Mouse (Mus musculus): ENCODE data around the gene Gcc1. TPM values are rescaled to one million over a fixed set of nuclear protein-coding genes. Genes with fewer than 3 reads are reported as not detected.
A peak's percentile ranks its signal among the peaks of the same experiment; 100 is the strongest.

Gcc1 gene
- polyA plus RNA-seq, 1 experiment = 6.8 TPM

DNA sequence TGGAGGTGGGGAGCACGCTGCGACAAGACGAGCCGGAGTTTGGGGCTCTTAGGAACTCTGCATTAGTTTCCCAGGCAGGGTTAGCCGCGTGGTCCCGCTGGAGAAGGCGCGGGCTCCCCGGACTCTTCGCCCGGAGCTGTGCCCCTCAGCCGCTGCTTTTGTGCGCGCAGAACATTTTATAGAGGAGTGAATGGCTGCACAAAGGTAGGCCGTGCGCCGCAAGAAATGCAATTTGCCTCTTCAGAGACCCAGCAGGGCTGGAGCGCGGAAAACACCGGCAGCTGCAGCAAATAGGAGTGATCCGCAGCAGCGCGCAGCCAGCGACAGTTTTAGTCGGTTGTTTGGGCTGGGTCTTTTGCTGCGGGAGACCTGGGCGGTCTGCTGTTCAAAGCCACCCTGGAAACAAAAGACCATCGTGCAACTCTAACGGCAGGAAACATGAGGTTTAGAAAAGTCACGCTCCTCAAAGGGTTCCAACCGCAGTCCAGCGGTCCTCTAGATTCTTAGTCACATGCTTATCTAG, 30.4 kb downstream of the Gcc1 start, which contains the start of gene Zfp800:
Gene Zfp800 (minus strand): TSS at position 325 of the 523 bp plus-strand sequence.
- Histone ChIP-seq H3K27ac (ENCODE audit: control insufficient read depth, insufficient read depth, low read depth, low read length, poor library complexity) (no peak within 1 kb of the TSS), H3K4me3 (replicated peaks; ENCODE audit: control insufficient read depth, low read depth, low read length) (peak within 1 kb of the TSS; percentile 47), H3K4me1 (ENCODE audit: control insufficient read depth, insufficient read depth, low read length) (no peaks in the 10 kb centered on the region; the same call in 1 of the 2 replicates)
- no peak for TF ChIP-seq POLR2A (IDR thresholded peaks at IDR 0.05; ENCODE audit: borderline replicate concordance, control insufficient read depth, low read depth, low read length)
- WGBS = under 1% methylated on average over 33 of the region's 33 CpGs

DNA sequence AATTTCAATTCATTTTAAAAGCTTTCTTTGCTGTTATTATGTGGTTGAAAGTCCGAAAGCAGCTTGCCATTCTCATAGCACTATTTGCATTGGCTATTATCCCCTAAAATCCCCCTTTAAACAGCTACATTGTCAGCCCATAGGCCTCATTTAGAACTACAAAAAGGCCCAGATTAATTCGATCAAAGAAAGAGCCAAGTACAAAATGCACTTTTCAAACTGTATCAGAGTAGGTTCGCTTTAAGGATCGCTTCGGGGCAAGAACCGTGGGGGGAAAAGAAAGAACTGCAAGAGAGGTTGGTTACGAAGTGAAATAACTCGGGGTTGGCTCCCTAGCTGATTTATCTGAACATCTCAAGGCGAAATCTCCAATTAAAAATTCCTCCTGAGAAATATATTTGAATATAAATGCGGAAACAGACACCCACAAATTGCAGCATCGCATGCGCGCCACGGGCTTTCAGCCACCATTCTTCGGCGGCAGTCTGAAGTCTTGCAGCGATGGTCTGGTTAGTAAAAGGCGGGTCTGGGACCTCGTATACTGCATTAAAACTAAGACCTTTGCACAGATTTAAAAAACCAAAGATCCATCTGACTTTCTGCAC, 31.2 kb downstream of the Gcc1 start:
- Histone ChIP-seq H3K27ac (ENCODE audit: control insufficient read depth, insufficient read depth, low read depth, low read length, poor library complexity) (no peak overlapping the region), H3K4me1 (ENCODE audit: control insufficient read depth, insufficient read depth, low read length) (no peaks in the 10 kb centered on the region; the same call in 1 of the 2 replicates), H3K4me3 (replicated peaks; ENCODE audit: control insufficient read depth, low read depth, low read length) (peak overlapping the region; percentile 47)
- no peak for TF ChIP-seq CTCF (IDR thresholded peaks at IDR 0.05; ENCODE audit: control insufficient read depth, insufficient read depth, low read length)
- TF ChIP-seq POLR2A (IDR thresholded peaks at IDR 0.05; ENCODE audit: borderline replicate concordance, control insufficient read depth, low read depth, low read length) = no peak
- 1% methylated on average over 19 of the region's 19 CpGs for WGBS

DNA sequence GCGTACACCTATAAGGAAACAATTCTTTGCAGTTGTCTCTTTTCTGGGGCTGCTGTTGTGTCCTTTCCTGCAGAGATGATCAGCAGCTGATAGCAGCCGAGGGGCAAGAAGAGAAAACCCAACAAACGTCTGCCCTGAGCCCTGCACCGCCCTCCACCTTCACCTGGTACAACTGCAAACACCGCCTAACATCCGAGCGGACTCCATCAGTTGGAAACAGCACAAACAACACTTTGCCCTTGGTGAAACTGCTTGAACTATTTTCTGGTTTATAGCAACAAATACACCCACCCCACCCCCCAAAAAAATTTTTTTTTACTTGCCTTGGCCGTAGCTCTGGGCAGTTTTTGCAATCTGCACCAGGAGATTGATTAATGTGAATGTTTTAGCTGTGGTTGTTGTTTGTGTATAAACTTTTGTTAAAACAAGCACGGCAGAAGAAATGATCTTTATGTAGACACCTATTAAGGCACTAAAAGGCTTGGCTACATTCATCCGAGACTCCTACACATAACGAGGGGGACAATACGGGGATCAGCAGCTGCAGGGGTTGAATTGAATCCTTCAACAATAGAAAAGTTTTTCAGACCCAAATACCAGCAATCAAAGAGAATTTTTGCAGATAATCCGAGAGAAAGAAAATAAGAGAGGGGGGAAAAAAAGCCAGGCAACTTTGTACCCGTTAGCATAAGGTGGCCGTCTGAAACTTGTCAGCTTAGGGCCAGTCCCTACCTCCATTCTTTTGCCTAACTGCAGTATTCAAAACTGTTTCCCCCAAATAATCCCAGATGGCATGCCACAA, 31.9 kb downstream of the Gcc1 start:
- H3K27ac ChIP-seq (ENCODE audit: control insufficient read depth, insufficient read depth, low read depth, low read length, poor library complexity) = no peak overlapping the region
- WGBS = 38% methylated on average over 15 of the region's 15 CpGs
- no peak overlapping the region for H3K4me3 ChIP-seq (replicated peaks; ENCODE audit: control insufficient read depth, low read depth, low read length)
- TF ChIP-seq CTCF (IDR thresholded peaks at IDR 0.05; ENCODE audit: control insufficient read depth, insufficient read depth, low read length) (no peak), POLR2A (IDR thresholded peaks at IDR 0.05; ENCODE audit: borderline replicate concordance, control insufficient read depth, low read depth, low read length) (no peak)
- no peaks in the 10 kb centered on the region; the same call in 1 of the 2 replicates for H3K4me1 ChIP-seq (ENCODE audit: control insufficient read depth, insufficient read depth, low read length)

DNA sequence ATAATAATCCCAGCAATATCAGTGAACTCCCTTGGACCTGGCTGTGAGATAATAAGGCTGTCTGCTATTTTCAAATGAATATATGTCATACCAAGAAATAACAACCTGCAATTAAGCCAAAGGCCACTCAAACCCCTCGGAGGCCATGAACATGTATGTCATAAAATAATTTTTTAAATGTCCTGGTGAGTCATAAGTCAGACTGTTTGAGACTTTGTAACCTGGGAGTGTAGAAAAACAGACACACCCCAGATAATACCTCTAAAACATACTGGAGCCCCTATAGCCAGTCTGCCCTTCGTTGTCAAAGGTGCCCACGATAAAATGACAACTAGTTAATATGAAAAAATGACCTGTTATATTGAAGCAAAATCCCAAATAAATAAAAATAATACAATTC, 39.2 kb downstream of the Gcc1 start:
- TF ChIP-seq CTCF (IDR thresholded peaks at IDR 0.05; ENCODE audit: control insufficient read depth, insufficient read depth, low read length) (no peak), POLR2A (IDR thresholded peaks at IDR 0.05; ENCODE audit: borderline replicate concordance, control insufficient read depth, low read depth, low read length) (no peak)
- H3K4me3 ChIP-seq (replicated peaks; ENCODE audit: control insufficient read depth, low read depth, low read length) = no peak overlapping the region
- no peaks in the 10 kb centered on the region for H3K4me1 ChIP-seq (ENCODE audit: control insufficient read depth, insufficient read depth, low read length)
- WGBS = 85% methylated on average over 3 of the region's 3 CpGs
- no peak overlapping the region for H3K27ac ChIP-seq (ENCODE audit: control insufficient read depth, insufficient read depth, low read depth, low read length, poor library complexity)

DNA sequence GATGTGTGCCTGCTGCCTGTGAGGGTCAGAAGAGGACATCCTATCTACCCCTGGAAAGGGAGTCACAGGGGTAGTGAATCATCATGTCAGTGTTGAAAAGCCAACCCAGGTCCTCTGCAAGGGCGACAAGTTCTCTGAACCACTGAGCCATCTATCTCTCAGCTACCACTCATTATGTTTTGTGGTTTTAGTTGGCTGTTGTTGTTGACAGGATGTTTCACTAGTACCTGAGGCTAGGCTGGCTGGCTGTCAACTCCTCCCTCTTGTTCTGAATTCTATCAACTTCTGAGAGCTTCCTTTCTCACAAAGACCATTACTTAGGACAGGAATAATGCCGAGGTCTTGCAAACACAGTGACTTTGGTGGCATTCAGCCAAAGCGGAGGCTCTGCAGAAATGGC, 43.0 kb downstream of the Gcc1 start:
- Histone ChIP-seq H3K4me3 (replicated peaks; ENCODE audit: control insufficient read depth, low read depth, low read length) (no peak overlapping the region), H3K27ac (ENCODE audit: control insufficient read depth, insufficient read depth, low read depth, low read length, poor library complexity) (no peak overlapping the region), H3K4me1 (ENCODE audit: control insufficient read depth, insufficient read depth, low read length) (no peaks in the 10 kb centered on the region)
- 61% methylated on average over 3 of the region's 3 CpGs for WGBS
- no peak for TF ChIP-seq CTCF (IDR thresholded peaks at IDR 0.05; ENCODE audit: control insufficient read depth, insufficient read depth, low read length)
- TF ChIP-seq POLR2A (IDR thresholded peaks at IDR 0.05; ENCODE audit: borderline replicate concordance, control insufficient read depth, low read depth, low read length) = no peak

DNA sequence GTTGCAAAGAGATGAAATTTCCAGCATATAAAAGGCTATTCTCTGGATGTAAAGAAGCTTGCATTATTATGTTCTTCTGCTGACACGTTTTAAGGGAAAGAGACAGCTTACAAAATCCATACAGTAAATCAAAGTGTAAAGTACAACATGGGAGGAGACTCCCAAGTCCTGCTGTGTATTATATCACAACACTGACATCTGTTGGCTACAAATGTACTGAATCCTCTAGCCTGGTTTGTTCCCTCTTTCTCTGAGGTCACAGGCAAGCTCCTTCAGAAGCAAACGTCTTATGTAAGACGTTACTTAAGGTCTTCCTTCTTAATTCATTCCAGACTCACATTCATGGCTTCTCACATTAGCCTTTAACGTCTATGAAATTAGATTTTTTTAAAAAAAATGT, 46.2 kb downstream of the Gcc1 start:
- WGBS = 7% methylated on average over 4 of the region's 4 CpGs
- H3K27ac ChIP-seq (ENCODE audit: control insufficient read depth, insufficient read depth, low read depth, low read length, poor library complexity) = no peak overlapping the region
- no peak overlapping the region for H3K4me3 ChIP-seq (replicated peaks; ENCODE audit: control insufficient read depth, low read depth, low read length)
- no peak for TF ChIP-seq POLR2A (IDR thresholded peaks at IDR 0.05; ENCODE audit: borderline replicate concordance, control insufficient read depth, low read depth, low read length)
- no peak for TF ChIP-seq CTCF (IDR thresholded peaks at IDR 0.05; ENCODE audit: control insufficient read depth, insufficient read depth, low read length)
- no peaks in the 10 kb centered on the region for H3K4me1 ChIP-seq (ENCODE audit: control insufficient read depth, insufficient read depth, low read length)

DNA sequence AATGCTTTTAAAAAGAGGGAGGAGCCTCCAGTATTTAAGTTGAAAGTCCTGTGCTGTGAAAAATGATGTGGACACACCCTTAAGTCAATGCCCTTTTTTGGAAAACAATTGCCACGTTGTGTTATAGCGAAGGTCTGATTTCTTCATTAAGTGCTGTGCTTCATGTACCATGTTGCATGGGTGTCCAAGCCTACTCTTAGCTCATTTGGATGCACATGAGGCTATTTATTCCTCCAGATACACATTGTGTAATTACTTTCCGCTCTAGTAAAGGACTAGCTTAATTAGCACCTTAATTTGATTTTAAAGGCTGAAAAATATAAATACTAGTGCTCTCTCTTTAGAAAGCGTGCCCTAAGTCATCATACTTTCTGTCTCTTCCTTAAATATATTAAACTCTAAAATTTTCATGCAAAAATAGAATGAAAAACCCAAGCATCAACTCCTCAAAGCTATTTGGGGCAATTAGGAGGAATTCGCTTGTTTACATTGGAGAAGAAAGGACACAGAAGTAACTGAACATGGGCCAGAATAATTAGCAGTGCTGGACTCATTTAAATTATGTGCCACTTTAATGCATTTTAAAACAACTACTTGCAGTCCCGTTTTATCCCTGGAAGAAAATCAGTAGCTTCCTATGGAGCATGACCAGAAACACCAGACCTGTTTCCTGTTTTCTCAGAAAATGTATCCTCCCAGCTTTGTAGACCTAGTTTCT, 58.1 kb downstream of the Gcc1 start:
- no peak overlapping the region for H3K27ac ChIP-seq (ENCODE audit: control insufficient read depth, insufficient read depth, low read depth, low read length, poor library complexity)
- H3K4me3 ChIP-seq (replicated peaks; ENCODE audit: control insufficient read depth, low read depth, low read length) = no peak overlapping the region
- H3K4me1 ChIP-seq (ENCODE audit: control insufficient read depth, insufficient read depth, low read length) = no peaks in the 10 kb centered on the region
- TF ChIP-seq CTCF (IDR thresholded peaks at IDR 0.05; ENCODE audit: control insufficient read depth, insufficient read depth, low read length) (no peak), POLR2A (IDR thresholded peaks at IDR 0.05; ENCODE audit: borderline replicate concordance, control insufficient read depth, low read depth, low read length) (no peak)
- WGBS = 82% methylated on average over 6 of the region's 6 CpGs

DNA sequence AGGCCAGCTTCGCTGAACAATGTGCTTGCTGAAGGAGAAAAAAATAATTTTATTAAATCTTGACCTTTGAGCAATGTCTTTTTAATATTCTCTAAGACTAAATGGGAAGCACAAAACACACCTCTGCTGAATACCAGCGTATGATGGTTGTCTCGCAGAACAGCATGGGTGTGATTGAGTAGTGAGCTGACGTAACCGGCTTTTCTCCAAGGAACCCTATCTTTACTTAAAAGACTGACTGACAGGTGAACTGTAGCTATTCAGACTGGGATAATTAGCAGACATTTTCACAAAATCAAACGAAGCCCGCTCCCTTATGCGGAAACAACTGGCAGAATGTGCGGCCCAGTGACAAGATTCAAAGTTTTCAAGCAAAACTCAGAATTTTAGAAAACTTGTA, 60.6 kb downstream of the Gcc1 start:
- no peak overlapping the region for H3K27ac ChIP-seq (ENCODE audit: control insufficient read depth, insufficient read depth, low read depth, low read length, poor library complexity)
- H3K4me3 ChIP-seq (replicated peaks; ENCODE audit: control insufficient read depth, low read depth, low read length) = no peak overlapping the region
- 93% methylated on average over 9 of the region's 9 CpGs for WGBS
- no peak for TF ChIP-seq CTCF (IDR thresholded peaks at IDR 0.05; ENCODE audit: control insufficient read depth, insufficient read depth, low read length)
- TF ChIP-seq POLR2A (IDR thresholded peaks at IDR 0.05; ENCODE audit: borderline replicate concordance, control insufficient read depth, low read depth, low read length) = no peak
- H3K4me1 ChIP-seq (ENCODE audit: control insufficient read depth, insufficient read depth, low read length) = no peaks in the 10 kb centered on the region

Other genes with a start within 250 kb of the Gcc1 start
- gene Zfp800, start 30.4 kb downstream of the Gcc1 start, polyA plus RNA-seq (2011; ENCODE audit: insufficient read depth, insufficient read length, low replicate concordance, missing spikeins) = 10.0 and 10.3 TPM in 2 replicates
- gene Arf5, start 4.8 kb downstream of the Gcc1 start, polyA plus RNA-seq (2011; ENCODE audit: insufficient read depth, insufficient read length, low replicate concordance, missing spikeins) = 529 and 753 TPM in 2 replicates
- gene Fscn3, start 601 bp downstream of the Gcc1 start, polyA plus RNA-seq (2011; ENCODE audit: insufficient read depth, insufficient read length, low replicate concordance, missing spikeins) = not detected in 2 replicates
- gene Pax4, start 21.0 kb upstream of the Gcc1 start, polyA plus RNA-seq (2011; ENCODE audit: insufficient read depth, insufficient read length, low replicate concordance, missing spikeins) = not detected in 2 replicates
- 22.7 and 35.6 TPM in 2 replicates for gene Snd1, start 46.7 kb upstream of the Gcc1 start, polyA plus RNA-seq (2011; ENCODE audit: insufficient read depth, insufficient read length, low replicate concordance, missing spikeins)

Measured in bone marrow, adult 2 months (tissue).